In the genomic region with DNA sequence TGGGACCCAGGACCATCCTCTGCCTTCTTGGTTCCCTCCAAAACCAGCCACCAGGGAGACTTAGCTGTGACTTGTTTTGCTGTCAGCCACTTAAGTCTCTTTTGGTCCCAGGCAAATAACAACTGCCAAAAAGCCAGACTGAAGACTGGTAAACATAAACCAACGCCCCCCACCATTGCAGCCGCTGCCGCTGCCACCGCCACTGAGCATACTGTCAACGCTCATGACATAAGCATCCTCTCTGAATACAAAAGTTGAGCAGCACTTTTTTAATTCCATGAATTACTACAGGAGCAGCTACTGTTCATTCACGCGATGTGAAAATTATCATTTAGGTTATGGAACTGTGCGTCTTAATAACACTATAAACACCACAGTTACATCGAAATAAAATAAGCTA, we compare ENCODE assay signal across 7 mouse cellular contexts. TPM values are rescaled to one million over a fixed set of nuclear protein-coding genes. Genes with fewer than 3 reads are reported as not detected.
DNase-seq lines count a peak whose midpoint lies in the region; ATAC-seq and TF ChIP-seq lines count a peak whose summit lies in the region.

No protein-coding gene starts in this region.

- TF ChIP-seq CTCF in lung, postnatal 0 days (IDR thresholded peaks at IDR 0.05) = no peak

- DNase-seq in lung, postnatal 0 days (ENCODE audit: low spot score) = no peak
- no peak for DNase-seq in lung, postnatal 25 days (ENCODE audit: low spot score)
- DNase-seq in forebrain, embryonic 14.5 days (ENCODE audit: low spot score) = peak; percentile 24
- no peak for DNase-seq in liver, embryonic 11.5 days (ENCODE audit: low spot score)
- peak; percentile 30 for DNase-seq in thymus, postnatal 25 days
- no peak for DNase-seq in gastrocnemius, postnatal 36 days
- DNase-seq in left cerebral cortex, postnatal 10 days (ENCODE audit: extremely low spot score in 1 of 2, low spot score in 2 of 2) = no peak

- no peaks in the 10 kb centered on the region for H3K36me3 ChIP-seq in lung, postnatal 0 days (ENCODE audit: insufficient read depth, low read length)
- no peaks in the 10 kb centered on the region for H3K36me3 ChIP-seq in forebrain, embryonic 14.5 days (ENCODE audit: control insufficient read depth, insufficient read depth, low read length)
- no peaks in the 10 kb centered on the region for H3K36me3 ChIP-seq in liver, embryonic 11.5 days (ENCODE audit: control insufficient read depth, insufficient read depth, low read length)

- no peak overlapping the region for H3K27ac ChIP-seq in lung, postnatal 0 days (ENCODE audit: low read length)
- H3K27ac ChIP-seq in forebrain, embryonic 14.5 days (ENCODE audit: low read depth, low read length) = no peak overlapping the region
- H3K27ac ChIP-seq in liver, embryonic 11.5 days (ENCODE audit: low read depth, low read length) = no peak overlapping the region

- peak overlapping the region; percentile 90 for H3K4me3 ChIP-seq in lung, postnatal 0 days (ENCODE audit: low read depth, low read length)
- H3K4me3 ChIP-seq in forebrain, embryonic 14.5 days (ENCODE audit: low read depth, low read length) = peak overlapping the region; percentile 79
- peak overlapping the region; percentile 87 for H3K4me3 ChIP-seq in liver, embryonic 11.5 days (ENCODE audit: low read depth, low read length)

- H3K27me3 ChIP-seq in lung, postnatal 0 days (replicated peaks; ENCODE audit: insufficient read depth, low read length) = no peaks in the 10 kb centered on the region
- no peaks in the 10 kb centered on the region for H3K27me3 ChIP-seq in forebrain, embryonic 14.5 days (replicated peaks; ENCODE audit: control insufficient read depth, insufficient read depth, low read length)
- H3K27me3 ChIP-seq in liver, embryonic 11.5 days (replicated peaks; ENCODE audit: control insufficient read depth, insufficient read depth, low read length) = peaks cover 7% of the 10 kb centered on the region; the same call in 1 of the 2 replicates

- ATAC-seq in lung, postnatal 0 days = no peak
- no peak for ATAC-seq in forebrain, embryonic 14.5 days
- no peak for ATAC-seq in liver, embryonic 11.5 days (replicated peaks; ENCODE audit: low FRiP score)

- no peak for TF ChIP-seq EP300 in lung, postnatal 0 days (IDR thresholded peaks at IDR 0.05)

- peak overlapping the region; percentile 70 for H3K4me2 ChIP-seq in lung, postnatal 0 days (replicated peaks; ENCODE audit: low read depth, low read length)
- H3K4me2 ChIP-seq in forebrain, embryonic 14.5 days (ENCODE audit: low read length) = peak overlapping the region; percentile 77
- peak overlapping the region; percentile 86 for H3K4me2 ChIP-seq in liver, embryonic 11.5 days

- H3K9ac ChIP-seq in lung, postnatal 0 days (replicated peaks; ENCODE audit: low read depth) = peak overlapping the region; percentile 86; the same call in 1 of the 2 replicates
- H3K9ac ChIP-seq in forebrain, embryonic 14.5 days (ENCODE audit: low read length) = peak overlapping the region; percentile 78; the same call in 1 of the 2 replicates
- no peak overlapping the region for H3K9ac ChIP-seq in liver, embryonic 11.5 days (ENCODE audit: low read depth, low read length)

- WGBS in lung, postnatal 0 days = 17% methylated on average over 9 of the region's 9 CpGs
- WGBS in forebrain, embryonic 14.5 days = 26% methylated on average over 9 of the region's 9 CpGs
- 24% methylated on average over 9 of the region's 9 CpGs for WGBS in liver, embryonic 11.5 days

- intact Hi-C loops in gastrocnemius, postnatal 36 days (cut with DNase I) = loop anchor here (5.0 kb wide), 3 partner anchors 44 to 96 kb away; no protein-coding TSS in a partner anchor
- intact Hi-C loops in left cerebral cortex, postnatal 10 days (cut with DNase I) = loop anchor here (10.0 kb wide), 1 partner anchor 51 kb away; no protein-coding TSS in a partner anchor

- peaks cover 9% of the 10 kb centered on the region; the same call in 1 of the 2 replicates for H3K4me1 ChIP-seq in lung, postnatal 0 days (ENCODE audit: insufficient read depth, low read depth, low read length)
- peaks cover 7% of the 10 kb centered on the region; the same call in 1 of the 2 replicates for H3K4me1 ChIP-seq in forebrain, embryonic 14.5 days (ENCODE audit: control insufficient read depth, insufficient read depth, low read length)
- H3K4me1 ChIP-seq in liver, embryonic 11.5 days (replicated peaks; ENCODE audit: control insufficient read depth, insufficient read depth, low read length) = peaks cover 8% of the 10 kb centered on the region

- no peaks in the 10 kb centered on the region for H3K9me3 ChIP-seq in lung, postnatal 0 days (ENCODE audit: low read length)
- no peaks in the 10 kb centered on the region for H3K9me3 ChIP-seq in forebrain, embryonic 14.5 days (replicated peaks; ENCODE audit: control insufficient read depth, low read length)
- no peaks in the 10 kb centered on the region for H3K9me3 ChIP-seq in liver, embryonic 11.5 days (ENCODE audit: control insufficient read depth, low read length)

RNA-seq across cellular contexts. Expression of gene Rras2, which starts 1.6 kb away (rescaled TPM):
- polyA plus RNA-seq in lung, postnatal 0 days (2015; fragmentation: Nextera tagmentation; extraction: Ambion mirVana) = 77.7 and 83.6 TPM in 2 replicates
- polyA plus RNA-seq in forebrain, embryonic 14.5 days (2014; fragmentation: Nextera tagmentation; extraction: Ambion mirVana) = 26.6 and 27.1 TPM in 2 replicates
- polyA plus RNA-seq in liver, embryonic 11.5 days (2014; fragmentation: Nextera tagmentation; extraction: Ambion mirVana) = 20.1 and 20.4 TPM in 2 replicates
- total RNA-seq in gastrocnemius, postnatal 36 days (2021) = 10 to 100 TPM; 15.3 to 15.7 TPM
- 10 to 100 TPM; 60.3 to 67.5 TPM for total RNA-seq in left cerebral cortex, postnatal 10 days (2021)

Comparison
In these comparisons a context has a peak if more than half of its experiments do, and no peak if none do; other contexts are left out.
1. DNase-seq: peak in forebrain, embryonic 14.5 days (single experiment) and thymus, postnatal 25 days (single experiment); none in lung, postnatal 0 days (single experiment), lung, postnatal 25 days (single experiment), liver, embryonic 11.5 days (single experiment), gastrocnemius, postnatal 36 days (0 of 2) and left cerebral cortex, postnatal 10 days (0 of 2).
2. Peak in every context shown above with its lines, with median percentiles within 50 percentile points of each other: H3K4me2 ChIP-seq and H3K4me3 ChIP-seq.